Mouse (Mus musculus) spleen, postnatal 14 days (tissue): Measurements from ENCODE around the gene Tdpoz5.
"Not testable (repeated sequence)": the region's sequence is repeated elsewhere in the genome, so short reads cannot be mapped to it uniquely, and the experiment has no call there.

ENCODE experiments used
- DNase-seq, 2 experiments: peaks; one replicate each; pipeline ENCODE4 v3.0.0; 2021 to 2022; ENCODE audit warnings: low spot score in 2 of 2

The Tdpoz5 gene

GRCm38 (mm10) chr3:93961214-93961613, at the start of gene Tdpoz5:
Gene Tdpoz5 (minus strand): TSS chr3:93961314.
- not testable (repeated sequence) for DNase-seq

DNA sequence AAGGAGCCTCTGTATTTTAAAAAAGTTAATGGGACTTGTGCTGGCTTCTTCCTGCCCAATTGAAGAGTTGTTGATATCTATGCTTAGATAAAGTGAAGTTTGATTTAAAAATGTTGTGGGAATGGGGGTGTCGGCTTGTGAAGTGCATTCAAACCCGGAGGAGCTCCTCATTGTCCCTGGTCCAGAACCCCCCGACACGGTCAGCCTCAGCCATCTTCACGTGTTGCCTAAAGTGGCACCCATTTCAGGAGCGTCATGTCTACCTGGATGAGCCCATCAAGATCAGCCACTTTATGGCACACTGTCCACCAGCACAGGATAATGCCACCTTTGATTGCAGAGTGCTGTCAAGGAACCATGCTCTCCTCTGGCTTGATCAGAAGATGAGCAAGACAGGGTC, 7.8 kb upstream of the Tdpoz5 start:
- not testable (repeated sequence) for DNase-seq

- DNase-seq, result not testable (repeated sequence)
These were observed 17.7 kb downstream of the Tdpoz5 start, which contains the start of gene Gm9117 for GRCm38 (mm10) chr3:93943443-93943842. Gene Gm9117 (minus strand): TSS chr3:93943543.

- not testable (repeated sequence) for DNase-seq
These were observed 22.7 kb downstream of the Tdpoz5 start for GRCm38 (mm10) chr3:93938386-93938785.
